Mouse (Mus musculus) hematopoietic stem cell, adult 5-6 weeks (primary cell): ENCODE data around the gene Cacna1h. TPM values are rescaled to one million over a fixed set of nuclear protein-coding genes. Genes with fewer than 3 reads are reported as not detected.

Experiments
- ATAC-seq, 2 experiments: fragments of 125-278 bp in 1 of 2; replicated peaks in 1 of 2; 2 replicates each; pipeline ENCODE4 v1.8.0; 2016 to 2017; ENCODE audit warnings: inconsistent platforms in 2 of 2, mild to moderate bottlenecking in 2 of 2, moderate number of reproducible peaks in 2 of 2, low read depth in 1 of 2, moderate TSS enrichment in 1 of 2; ENCODE audit not compliant: low FRiP score in 2 of 2, poor library complexity in 2 of 2, severe bottlenecking in 2 of 2, insufficient read depth in 1 of 2, low TSS enrichment in 1 of 2
- total RNA-seq: library from RNA; stranded (forward); fragments of 172-1452, 232-1000 nt; gene quantifications from 2 replicates; pipeline ENCODE4 v1.2.3, GENCODE M21; 2017

Gene Cacna1h
- total RNA-seq, 1 experiment from 2014 or later, result 0.74 TPM

DNA sequence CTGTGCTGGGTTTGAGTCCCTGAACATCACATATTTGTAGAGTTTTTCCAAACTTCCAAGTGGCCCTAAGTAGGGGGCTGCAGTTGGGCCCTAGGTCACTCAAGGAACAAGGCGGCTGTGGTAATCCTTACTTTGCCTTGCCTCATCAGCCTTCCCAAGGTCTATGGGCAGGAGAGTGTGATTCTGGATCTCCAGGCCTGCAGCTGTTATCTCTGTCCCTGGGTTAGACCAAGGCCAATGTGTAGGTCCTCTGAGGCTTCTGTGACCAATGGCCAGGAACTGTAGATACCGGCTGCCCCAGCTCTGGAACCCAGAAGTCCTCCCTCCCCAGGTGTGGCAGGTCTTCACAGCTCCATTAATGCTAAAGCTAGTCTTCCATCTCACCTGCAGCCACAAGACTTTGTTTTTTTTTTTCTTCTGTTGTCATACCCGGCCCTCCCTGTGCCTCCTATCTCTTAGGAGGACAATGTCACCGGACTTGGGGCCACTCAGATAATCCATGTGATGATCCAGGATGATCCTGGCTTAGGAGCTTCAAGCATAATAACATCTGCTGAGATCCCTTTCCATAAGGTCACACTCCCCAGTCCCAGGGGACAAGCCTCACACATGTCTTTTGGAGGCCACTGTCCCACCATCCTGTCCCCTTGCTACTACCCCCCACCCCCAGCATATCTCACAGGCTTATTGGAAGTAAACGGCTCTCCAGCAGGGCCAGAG lies 18.8 kb upstream of the Cacna1h start:
- ATAC-seq, result no peak

DNA sequence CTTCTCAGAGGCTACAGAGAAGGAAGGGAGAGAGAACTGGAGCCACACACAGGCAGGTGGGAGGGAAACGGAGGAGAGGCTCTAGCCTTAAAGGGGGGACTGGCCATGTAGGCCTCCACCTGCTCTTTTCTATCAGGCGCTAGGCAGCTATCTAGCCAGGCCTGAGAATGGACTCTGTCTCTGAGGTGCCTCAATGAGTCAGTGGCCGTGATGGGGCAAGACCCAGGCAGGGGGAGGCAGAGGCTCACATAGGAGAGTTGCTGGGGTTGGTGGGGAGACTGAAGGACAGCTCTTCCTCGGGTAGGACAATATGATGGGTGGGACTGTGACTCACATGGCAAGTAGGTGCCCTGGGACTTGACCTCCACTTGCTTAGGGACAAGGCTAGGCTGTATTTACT lies 16.7 kb upstream of the Cacna1h start:
- ATAC-seq, result no peak

- ATAC-seq, result no peak
These were observed 14.3 kb upstream of the Cacna1h start for GRCm38 (mm10) chr17:25447865-25448264.

- no peak for ATAC-seq
These were observed 12.3 kb upstream of the Cacna1h start for GRCm38 (mm10) chr17:25445841-25446240.

- ATAC-seq, result no peak
These were observed 11.5 kb upstream of the Cacna1h start for GRCm38 (mm10) chr17:25445074-25445473.

GRCm38 (mm10) chr17:25442889-25443288 lies 9.3 kb upstream of the Cacna1h start:
- no peak for ATAC-seq

- no peak for ATAC-seq
These were observed 7.8 kb upstream of the Cacna1h start for GRCm38 (mm10) chr17:25441417-25441816.

DNA sequence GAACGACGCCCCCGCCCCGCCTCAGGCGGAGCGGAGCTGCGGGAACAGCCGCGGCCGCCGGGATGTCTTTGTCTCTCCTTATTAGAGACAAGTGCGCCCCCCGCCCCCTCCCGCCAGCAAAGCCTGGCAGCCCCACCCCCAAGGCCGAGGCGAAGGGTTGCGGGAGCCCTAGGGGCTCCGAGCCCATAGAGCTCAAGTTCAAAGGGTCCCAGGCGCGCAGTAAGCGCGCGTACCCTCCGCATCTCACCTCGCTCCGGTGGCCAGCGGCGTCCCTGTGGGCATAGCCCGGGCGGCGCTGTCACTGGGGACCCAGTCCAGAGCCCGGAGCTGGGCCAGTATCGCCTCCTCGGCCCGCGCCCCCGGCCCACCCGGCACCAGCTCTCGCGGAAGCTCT lies 363 bp downstream of the Cacna1h start:
- ATAC-seq, result no peak

DNA sequence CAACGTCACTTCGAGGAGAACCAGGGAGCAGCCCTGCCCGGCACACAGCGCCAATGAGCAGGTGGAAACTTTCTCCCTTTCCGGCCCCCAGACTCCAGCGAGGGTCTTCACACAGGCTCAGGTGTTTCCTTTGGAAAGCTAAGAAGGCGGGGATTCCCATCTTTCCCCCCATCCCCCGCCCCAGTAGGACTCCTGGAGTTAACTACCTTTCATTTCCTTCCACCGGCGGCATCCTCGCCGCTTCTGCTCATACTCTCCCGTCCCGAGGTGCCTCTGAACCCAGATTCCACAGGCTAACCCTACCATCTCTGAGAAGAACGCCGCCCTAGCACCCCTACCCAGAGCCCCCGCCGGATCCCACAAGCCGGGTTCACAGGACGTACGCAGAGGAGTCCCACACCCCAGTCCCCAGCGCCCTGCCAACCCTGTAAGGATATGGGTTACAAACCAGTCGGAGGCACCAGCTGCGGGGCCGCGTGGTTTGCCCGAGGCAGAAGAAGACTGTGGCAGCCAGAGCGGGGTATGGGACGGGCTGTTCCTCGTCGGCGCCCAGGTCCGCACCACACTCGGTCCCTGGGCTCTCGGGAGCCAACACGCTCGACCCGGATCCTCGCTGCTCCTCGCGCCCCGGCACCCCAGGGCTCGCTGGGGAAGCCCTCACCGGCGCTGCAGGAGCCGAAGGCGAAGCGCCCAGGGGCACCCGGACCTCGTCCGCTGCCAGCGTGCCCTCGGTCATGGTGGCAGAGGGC lies 976 bp downstream of the Cacna1h start:
- ATAC-seq, result no peak

GRCm38 (mm10) chr17:25430534-25430933 lies 3.0 kb downstream of the Cacna1h start:
- no peak for ATAC-seq

DNA sequence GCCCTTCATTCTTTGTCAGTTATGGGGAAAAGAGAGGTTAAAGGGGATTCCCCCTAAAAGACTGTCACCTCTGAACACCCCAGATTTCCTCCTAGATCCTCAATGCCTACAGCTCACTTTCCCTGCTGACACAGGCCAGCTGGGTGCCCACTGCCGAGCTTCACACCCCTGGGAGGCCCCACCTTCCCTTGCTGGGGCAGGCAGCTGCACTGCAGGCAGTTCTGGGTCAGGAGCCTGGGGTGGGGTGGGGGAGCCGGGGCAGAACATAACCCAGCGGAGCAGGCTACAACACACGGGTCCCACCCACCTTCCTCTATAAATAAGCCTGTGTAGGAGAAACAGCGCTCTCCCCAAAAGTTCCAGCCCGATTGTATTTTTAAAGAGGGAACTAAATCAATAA lies 3.7 kb downstream of the Cacna1h start:
- ATAC-seq, result no peak

GRCm38 (mm10) chr17:25429240-25429639 lies 4.3 kb downstream of the Cacna1h start:
- no peak for ATAC-seq

- ATAC-seq, result no peak
These were observed 6.1 kb downstream of the Cacna1h start for GRCm38 (mm10) chr17:25427441-25427840.

GRCm38 (mm10) chr17:25425996-25426395 lies 7.6 kb downstream of the Cacna1h start:
- no peak for ATAC-seq

GRCm38 (mm10) chr17:25424526-25425080 lies 9.0 kb downstream of the Cacna1h start:
- no peak for ATAC-seq

GRCm38 (mm10) chr17:25420998-25421397 lies 12.6 kb downstream of the Cacna1h start:
- no peak for ATAC-seq

DNA sequence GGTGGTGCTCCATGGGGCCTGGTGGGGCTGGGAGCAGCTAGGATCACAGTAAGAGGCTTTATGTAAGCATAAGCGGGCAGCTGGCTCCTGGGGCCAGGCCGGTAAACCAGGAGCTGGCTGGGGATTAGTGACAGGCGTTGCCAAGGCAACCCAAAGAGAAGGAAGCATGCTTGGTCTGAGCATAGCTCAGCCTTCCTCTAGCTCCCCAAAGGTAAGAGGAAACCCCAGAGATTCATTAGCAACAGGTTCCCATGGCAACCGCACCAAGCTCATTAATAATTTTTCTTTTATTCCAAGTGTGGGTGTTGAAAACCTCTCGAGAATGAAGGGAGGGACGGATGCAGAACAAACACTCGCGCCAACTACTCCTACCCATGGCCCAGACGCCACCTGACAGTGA lies 14.7 kb downstream of the Cacna1h start:
- ATAC-seq, result no peak

- ATAC-seq, result no peak
These were observed 15.6 kb downstream of the Cacna1h start for GRCm38 (mm10) chr17:25417990-25418389.
